Mouse (Mus musculus): ENCODE results near the gene Zfp180. TPM values are rescaled to one million over a fixed set of nuclear protein-coding genes. Genes with fewer than 3 reads are reported as not detected.

Zfp180 gene
- polyA plus RNA-seq, 1 experiment from 2014 or later, result 31.9 TPM

DNA sequence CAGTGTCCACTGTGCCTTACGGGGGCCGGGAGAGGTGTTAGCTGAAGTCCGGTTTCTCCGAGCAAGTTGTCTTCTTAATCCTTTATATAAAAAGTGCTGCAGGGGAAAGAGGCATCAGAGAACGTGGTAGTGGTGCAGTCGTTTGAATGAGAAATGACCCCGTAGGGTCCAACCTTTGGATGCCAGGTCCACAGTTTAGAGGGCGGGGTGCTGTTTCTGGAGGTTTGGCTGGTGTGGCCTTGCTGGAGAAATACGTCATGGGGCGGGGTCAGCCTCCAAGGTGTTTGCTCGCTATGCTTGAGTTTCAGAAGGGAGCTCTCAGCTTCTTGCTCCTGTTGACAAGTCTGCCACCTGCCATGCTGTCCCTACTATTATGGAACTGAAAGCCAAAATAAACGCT lies 31.3 kb downstream of the Zfp180 start:
- WGBS, result 15% methylated on average over 12 of the region's 12 CpGs
- Histone ChIP-seq H3K36me3 (replicated peaks) (peaks cover 19% of the 10 kb centered on the region), H3K4me3 (replicated peaks) (peak overlapping the region; percentile 62), H3K9me3 (peaks cover 20% of the 10 kb centered on the region), H3K27me3 (no peaks in the 10 kb centered on the region), H3K27ac (peak overlapping the region; percentile 42; the same call in 1 of the 2 replicates), H3K4me1 (peaks cover 7% of the 10 kb centered on the region), H3K9ac (peak overlapping the region; percentile 68), H3K4me2 (peak overlapping the region; percentile 78)
- peak; percentile 20; the same call in 1 of the 2 replicates for ATAC-seq (ENCODE audit: low FRiP score)

DNA sequence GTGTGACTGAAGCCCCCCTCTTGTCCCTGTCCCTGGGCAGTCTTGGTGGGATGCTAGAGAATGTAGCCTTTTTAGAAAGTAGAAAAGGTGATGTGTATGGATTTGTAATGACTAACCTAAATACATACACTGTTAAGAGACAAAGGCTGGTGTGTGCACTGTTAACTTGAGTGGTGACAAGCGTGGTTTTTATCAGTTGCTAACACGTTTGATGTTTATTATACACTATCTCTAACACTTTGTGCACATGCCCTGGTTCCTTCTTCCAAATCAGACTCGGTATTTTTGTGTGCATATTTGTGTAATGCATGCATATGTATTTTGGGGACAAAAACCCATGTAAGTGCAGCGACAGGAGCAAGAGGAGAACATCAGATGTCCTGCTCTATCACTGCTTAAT lies 34.9 kb downstream of the Zfp180 start:
- Histone ChIP-seq H3K4me3 (replicated peaks) (no peak overlapping the region), H3K4me1 (peaks cover 7% of the 10 kb centered on the region), H3K4me2 (no peak overlapping the region), H3K36me3 (replicated peaks) (no peaks in the 10 kb centered on the region), H3K27ac (no peak overlapping the region), H3K9ac (no peak overlapping the region), H3K9me3 (no peaks in the 10 kb centered on the region), H3K27me3 (no peaks in the 10 kb centered on the region)
- 91% methylated on average over 4 of the region's 4 CpGs for WGBS
- ATAC-seq (ENCODE audit: low FRiP score), result no peak

DNA sequence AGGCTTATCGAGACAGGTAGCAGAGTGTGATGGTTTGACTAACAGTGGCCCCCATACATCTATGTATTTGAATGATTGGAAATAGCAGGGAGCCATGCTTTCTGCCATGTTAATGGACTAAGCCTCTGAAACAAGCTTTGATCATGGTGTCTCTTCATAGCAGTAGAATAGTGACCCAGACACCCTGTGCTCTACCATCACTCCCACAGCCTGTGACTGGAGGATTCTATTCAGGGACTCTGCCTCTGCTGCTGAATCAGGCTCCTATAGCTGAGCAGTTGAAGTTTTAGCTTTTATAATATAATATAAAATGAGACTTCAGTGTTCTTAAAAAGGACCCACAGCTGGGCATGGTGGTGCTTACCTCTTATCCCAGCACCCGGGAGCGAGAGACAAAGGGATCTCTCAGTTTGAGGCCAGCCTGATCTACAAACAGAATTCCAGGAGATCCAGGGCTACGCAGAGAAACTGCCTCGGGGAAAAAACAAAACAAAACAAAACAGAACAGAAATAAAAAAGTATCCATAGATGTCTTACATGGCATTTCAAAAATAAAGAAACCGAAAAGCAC lies 51.8 kb downstream of the Zfp180 start:
- Histone ChIP-seq H3K9me3 (no peaks in the 10 kb centered on the region), H3K4me3 (replicated peaks) (peak overlapping the region; percentile 70), H3K9ac (peak overlapping the region; percentile 75), H3K4me2 (peak overlapping the region; percentile 68), H3K27me3 (no peaks in the 10 kb centered on the region), H3K27ac (0 out of 2 replicates have a peak overlapping the region, but pooled peaks have one; percentile 46), H3K4me1 (peaks cover 12% of the 10 kb centered on the region), H3K36me3 (replicated peaks) (peaks cover 24% of the 10 kb centered on the region)
- WGBS, result 17% methylated on average over 6 of the region's 6 CpGs
- peak; percentile 54 for ATAC-seq (ENCODE audit: low FRiP score)

DNA sequence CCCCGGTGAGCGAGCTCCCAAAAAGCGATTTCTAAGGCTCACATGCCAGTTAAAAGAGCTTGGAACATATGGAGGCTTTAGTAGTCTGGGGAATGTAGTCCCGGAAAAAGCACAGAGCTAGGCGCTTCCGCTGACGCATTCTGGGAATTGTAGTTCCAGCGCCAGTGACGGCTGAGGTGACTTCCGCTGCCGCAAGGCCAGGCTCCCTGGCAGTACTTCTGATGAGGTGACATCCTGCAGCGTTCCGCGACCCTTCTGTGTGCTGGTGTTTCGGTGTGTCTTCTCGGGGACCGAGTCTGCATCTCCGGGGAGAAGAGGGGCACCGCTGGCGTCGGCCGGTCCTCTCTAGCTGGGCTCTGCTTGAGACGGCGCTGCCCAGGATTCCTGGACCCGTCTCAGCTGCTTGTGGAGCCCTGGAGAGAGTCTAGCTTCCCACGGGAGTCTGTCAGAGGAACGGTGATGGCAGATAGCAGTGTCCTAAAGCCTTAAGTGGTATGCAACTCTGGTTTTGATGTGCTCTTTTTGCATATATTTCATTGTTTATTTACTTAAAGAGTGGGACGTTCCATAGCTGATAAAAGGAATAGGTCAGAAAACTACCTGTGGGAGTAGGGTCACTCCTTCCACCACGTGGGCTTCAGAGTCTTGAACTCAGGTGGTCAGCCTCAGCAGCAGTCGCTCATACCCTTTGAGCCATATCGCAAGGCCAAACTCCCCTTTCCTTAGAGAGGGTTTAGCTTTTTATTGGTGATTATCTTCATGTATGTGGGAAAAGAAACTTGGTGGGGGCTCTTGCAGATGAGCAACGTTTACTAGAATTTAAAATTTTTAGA lies 52.5 kb downstream of the Zfp180 start, which contains the start of gene Zfp235:
Zfp235 (plus strand) TSS at position 174 of the 833 bp plus-strand sequence.
- Histone ChIP-seq H3K36me3 (replicated peaks) (peaks cover 28% of the 10 kb centered on the region), H3K27ac (0 out of 2 replicates have a peak within 1 kb of the TSS, but pooled peaks have one; percentile 46), H3K4me2 (peak within 1 kb of the TSS; percentile 68), H3K9me3 (no peaks in the 10 kb centered on the region), H3K4me3 (replicated peaks) (peak within 1 kb of the TSS; percentile 70), H3K4me1 (peaks cover 12% of the 10 kb centered on the region), H3K9ac (peak within 1 kb of the TSS; percentile 75), H3K27me3 (no peaks in the 10 kb centered on the region)
- ATAC-seq (ENCODE audit: low FRiP score), result peak; percentile 95
- WGBS, result 4% methylated on average over 32 of the region's 32 CpGs

DNA sequence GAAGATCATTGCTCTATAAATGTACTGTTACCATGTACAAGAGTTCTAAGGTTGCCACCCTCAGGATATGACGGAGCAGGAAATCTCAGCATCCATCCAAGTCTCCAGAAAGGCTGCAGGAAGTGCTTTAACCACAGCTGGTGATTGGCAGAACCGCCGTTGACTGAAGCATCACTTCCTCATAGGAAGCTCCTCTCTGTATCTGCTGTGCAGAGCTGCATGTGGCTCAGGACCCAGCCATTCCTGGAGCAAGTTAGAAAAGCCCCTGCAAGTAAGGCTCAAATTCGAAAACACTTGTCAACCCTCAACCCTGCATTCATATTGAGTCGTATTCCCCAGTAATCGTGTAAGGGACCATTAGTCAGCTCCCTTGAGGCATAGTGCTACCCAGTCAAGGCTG lies 60.8 kb downstream of the Zfp180 start:
- 93% methylated on average over 6 of the region's 6 CpGs for WGBS
- H3K4me1 ChIP-seq, result no peaks in the 10 kb centered on the region
- ATAC-seq (ENCODE audit: low FRiP score), result no peak
- H3K9ac ChIP-seq, result no peak overlapping the region
- H3K27ac ChIP-seq, result no peak overlapping the region
- no peak overlapping the region for H3K4me3 ChIP-seq (replicated peaks)
- H3K9me3 ChIP-seq, result no peaks in the 10 kb centered on the region
- H3K4me2 ChIP-seq, result no peak overlapping the region
- H3K27me3 ChIP-seq, result no peaks in the 10 kb centered on the region
- peaks cover 47% of the 10 kb centered on the region for H3K36me3 ChIP-seq (replicated peaks)

DNA sequence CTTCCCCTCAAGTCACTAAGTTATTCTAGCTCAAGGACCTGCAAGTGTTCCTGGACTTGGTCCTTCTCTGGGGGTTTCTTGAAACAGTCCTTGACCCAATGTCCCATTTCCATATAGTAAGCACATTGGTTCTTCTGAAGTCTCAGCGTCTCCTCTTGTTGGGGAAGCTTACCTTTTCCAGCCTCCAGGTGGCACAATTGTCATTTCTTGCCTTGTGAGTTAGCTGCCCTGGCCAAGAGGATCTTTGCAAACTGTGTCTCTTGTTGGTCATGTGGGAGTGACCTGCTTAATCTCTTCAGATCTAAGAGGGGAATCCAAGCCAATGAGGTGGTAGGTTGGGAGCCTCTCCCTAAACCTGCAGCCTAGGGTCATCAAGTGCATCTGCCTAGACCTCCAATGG lies 71.5 kb downstream of the Zfp180 start:
- H3K9ac ChIP-seq, result no peak overlapping the region
- H3K4me1 ChIP-seq, result no peaks in the 10 kb centered on the region
- H3K27me3 ChIP-seq, result no peaks in the 10 kb centered on the region
- H3K36me3 ChIP-seq (replicated peaks), result no peaks in the 10 kb centered on the region
- ATAC-seq (ENCODE audit: low FRiP score), result no peak
- no peak overlapping the region for H3K4me2 ChIP-seq
- 0 out of 2 replicates have a peak, but pooled peaks cover 3% of the 10 kb centered on the region for H3K9me3 ChIP-seq
- no peak overlapping the region for H3K27ac ChIP-seq
- no peak overlapping the region for H3K4me3 ChIP-seq (replicated peaks)
- 11% methylated on average over 1 of the region's 1 CpGs for WGBS

Other genes with a start within 250 kb of the Zfp180 start
- not detected in 2 replicates for gene Vmn1r176, start 244.6 kb upstream of the Zfp180 start, polyA plus RNA-seq (2016; fragmentation: Nextera tagmentation; extraction: Ambion mirVana)
- not detected in 2 replicates for gene Vmn1r177, start 215.5 kb upstream of the Zfp180 start, polyA plus RNA-seq (2016; fragmentation: Nextera tagmentation; extraction: Ambion mirVana)
- gene Vmn1r178, start 189.9 kb upstream of the Zfp180 start, polyA plus RNA-seq (2016; fragmentation: Nextera tagmentation; extraction: Ambion mirVana), result not detected in 2 replicates
- gene Vmn1r179, start 154.9 kb upstream of the Zfp180 start, polyA plus RNA-seq (2016; fragmentation: Nextera tagmentation; extraction: Ambion mirVana), result not detected in 2 replicates
- gene Vmn1r180, start 131.3 kb upstream of the Zfp180 start, polyA plus RNA-seq (2016; fragmentation: Nextera tagmentation; extraction: Ambion mirVana), result not detected in 2 replicates
- gene Vmn1r181, start 107.3 kb upstream of the Zfp180 start, polyA plus RNA-seq (2016; fragmentation: Nextera tagmentation; extraction: Ambion mirVana), result not detected in 2 replicates
- gene V1rd19, start 80.2 kb upstream of the Zfp180 start, polyA plus RNA-seq (2016; fragmentation: Nextera tagmentation; extraction: Ambion mirVana), result not detected in 2 replicates
- gene Vmn1r183, start 28.7 kb upstream of the Zfp180 start, polyA plus RNA-seq (2016; fragmentation: Nextera tagmentation; extraction: Ambion mirVana), result not detected in 2 replicates
- 7.3 and 7.7 TPM in 2 replicates for gene Zfp112, start 30.4 kb downstream of the Zfp180 start, polyA plus RNA-seq (2016; fragmentation: Nextera tagmentation; extraction: Ambion mirVana)
- gene Zfp235, start 52.2 kb downstream of the Zfp180 start, polyA plus RNA-seq (2016; fragmentation: Nextera tagmentation; extraction: Ambion mirVana), result 16.8 and 17.9 TPM in 2 replicates
- gene Zfp114, start 93.1 kb downstream of the Zfp180 start, polyA plus RNA-seq (2016; fragmentation: Nextera tagmentation; extraction: Ambion mirVana), result 6.1 and 7.7 TPM in 2 replicates
- gene Zfp111, start 129.5 kb downstream of the Zfp180 start, polyA plus RNA-seq (2016; fragmentation: Nextera tagmentation; extraction: Ambion mirVana), result 10.7 and 11.9 TPM in 2 replicates
- gene Zfp109, start 155.6 kb downstream of the Zfp180 start, polyA plus RNA-seq (2016; fragmentation: Nextera tagmentation; extraction: Ambion mirVana), result 5.3 TPM in 2 replicates
- 3.2 and 3.6 TPM in 2 replicates for gene Zfp108, start 172.9 kb downstream of the Zfp180 start, polyA plus RNA-seq (2016; fragmentation: Nextera tagmentation; extraction: Ambion mirVana)
- gene Zfp93, start 188.5 kb downstream of the Zfp180 start, polyA plus RNA-seq (2016; fragmentation: Nextera tagmentation; extraction: Ambion mirVana), result 7.6 and 7.7 TPM in 2 replicates
- gene Zfp61, start 219.3 kb downstream of the Zfp180 start, polyA plus RNA-seq (2016; fragmentation: Nextera tagmentation; extraction: Ambion mirVana), result 44.5 and 44.8 TPM in 2 replicates
- gene Zfp94, start 234.7 kb downstream of the Zfp180 start, polyA plus RNA-seq (2016; fragmentation: Nextera tagmentation; extraction: Ambion mirVana), result 17.8 and 19.0 TPM in 2 replicates

All from forebrain, embryonic 12.5 days (tissue).